ENCODE assay signal across 10 mouse cellular contexts in the genomic region with DNA sequence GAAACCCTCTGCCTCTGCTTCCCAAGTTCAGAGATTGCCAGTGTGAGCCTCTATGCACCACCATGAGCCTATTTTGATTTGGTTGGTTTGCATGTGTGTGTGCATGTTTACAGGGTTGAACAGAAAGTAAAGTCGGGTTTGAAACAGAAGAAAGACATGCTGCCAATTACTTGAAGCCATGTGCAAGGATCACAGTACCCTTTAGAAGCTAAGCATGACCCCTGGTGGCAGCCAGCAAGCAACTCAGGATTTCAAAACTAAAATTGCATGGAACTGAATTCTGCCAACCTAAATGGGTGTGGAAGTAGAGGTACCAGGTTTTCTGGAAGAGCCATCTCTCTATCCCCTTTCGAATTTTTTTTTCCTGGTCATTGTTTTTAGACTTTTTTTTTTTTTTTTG. TPM values are rescaled to one million over a fixed set of nuclear protein-coding genes. Genes with fewer than 3 reads are reported as not detected.
DNase-seq lines count a peak whose midpoint lies in the region; ATAC-seq and TF ChIP-seq lines count a peak whose summit lies in the region.
"Had no signal": no experiment of that assay in that cellular context is flagged by ENCODE, and none has a peak within 500 bp of the region (broad histone marks: within the 10 kb centered on the region; RNA-seq: fewer than 3 reads in every experiment).

No protein-coding gene starts in this region.

- no peak overlapping the region for H3K9ac ChIP-seq in intestine, postnatal 0 days (ENCODE audit: low read depth, low read length)
- no peak overlapping the region for H3K9ac ChIP-seq in intestine, embryonic 15.5 days
- H3K9ac ChIP-seq: embryonic facial prominence, embryonic 12.5 days; liver, embryonic 13.5 days had no signal

- no peak overlapping the region for H3K27ac ChIP-seq in intestine, postnatal 0 days (ENCODE audit: low read depth, low read length)
- H3K27ac ChIP-seq in intestine, embryonic 15.5 days: no peak overlapping the region
- H3K27ac ChIP-seq: embryonic facial prominence, embryonic 12.5 days; liver, embryonic 13.5 days had no signal

- no peak overlapping the region for H3K4me3 ChIP-seq in intestine, postnatal 0 days (ENCODE audit: low read depth, low read length)
- no peak overlapping the region for H3K4me3 ChIP-seq in intestine, embryonic 15.5 days (replicated peaks)
- H3K4me3 ChIP-seq: embryonic facial prominence, embryonic 12.5 days; liver, embryonic 13.5 days had no signal

- peak; percentile 27 for DNase-seq in adrenal gland, adult 2 months
- peak; percentile 23 for DNase-seq in heart, postnatal 4 days
- DNase-seq in spleen, postnatal 36 days (ENCODE audit: low spot score in 2 of 2): peak; percentile 6 to 22
- no peak for DNase-seq in frontal cortex, postnatal 14 days (ENCODE audit: low spot score in 2 of 2)
- DNase-seq: liver, embryonic 13.5 days had no signal

- no peaks in the 10 kb centered on the region for H3K27me3 ChIP-seq in intestine, postnatal 0 days (replicated peaks; ENCODE audit: control insufficient read depth, insufficient read depth, low read length)
- no peaks in the 10 kb centered on the region for H3K27me3 ChIP-seq in intestine, embryonic 15.5 days (replicated peaks)
- H3K27me3 ChIP-seq: embryonic facial prominence, embryonic 12.5 days; liver, embryonic 13.5 days had no signal

- peak; percentile 69 for TF ChIP-seq CTCF in intestine, postnatal 0 days (IDR thresholded peaks at IDR 0.05; ENCODE audit: low read depth)

- H3K4me2 ChIP-seq in intestine, postnatal 0 days (replicated peaks; ENCODE audit: low read depth): no peak overlapping the region
- no peak overlapping the region for H3K4me2 ChIP-seq in intestine, embryonic 15.5 days (replicated peaks)
- H3K4me2 ChIP-seq: embryonic facial prominence, embryonic 12.5 days; liver, embryonic 13.5 days had no signal

- no peaks in the 10 kb centered on the region for H3K9me3 ChIP-seq in intestine, postnatal 0 days (ENCODE audit: control insufficient read depth)
- no peaks in the 10 kb centered on the region for H3K9me3 ChIP-seq in intestine, embryonic 15.5 days
- H3K9me3 ChIP-seq: embryonic facial prominence, embryonic 12.5 days; liver, embryonic 13.5 days had no signal

- H3K4me1 ChIP-seq in intestine, postnatal 0 days (replicated peaks; ENCODE audit: control insufficient read depth, insufficient read depth, low read length): no peaks in the 10 kb centered on the region
- H3K4me1 ChIP-seq in intestine, embryonic 15.5 days (replicated peaks): no peaks in the 10 kb centered on the region
- H3K4me1 ChIP-seq: embryonic facial prominence, embryonic 12.5 days; liver, embryonic 13.5 days had no signal

- ATAC-seq in intestine, postnatal 0 days: no peak
- ATAC-seq in intestine, embryonic 15.5 days: no peak
- ATAC-seq in CD4-positive, CD25-positive, alpha-beta regulatory T cell, adult 4 months: peak; percentile 83
- no peak for ATAC-seq in frontal cortex, adult (ENCODE audit: low TSS enrichment)

- WGBS in intestine, postnatal 0 days: 36% methylated on average over 2 of the region's 2 CpGs
- WGBS in intestine, embryonic 15.5 days: 55% methylated on average over 2 of the region's 2 CpGs

- H3K36me3 ChIP-seq in intestine, postnatal 0 days (ENCODE audit: control insufficient read depth, insufficient read depth): no peaks in the 10 kb centered on the region
- no peaks in the 10 kb centered on the region for H3K36me3 ChIP-seq in intestine, embryonic 15.5 days
- H3K36me3 ChIP-seq: embryonic facial prominence, embryonic 12.5 days; liver, embryonic 13.5 days had no signal

RNA-seq across cellular contexts. Expression of gene Med14, which starts 33.0 kb away (rescaled TPM):
- polyA plus RNA-seq in intestine, postnatal 0 days (2015; fragmentation: Nextera tagmentation; extraction: Ambion mirVana): 5.5 and 5.7 TPM in 2 replicates
- polyA plus RNA-seq in intestine, embryonic 15.5 days (2015; fragmentation: Nextera tagmentation; extraction: Ambion mirVana): 10.0 and 10.6 TPM in 2 replicates
- polyA plus RNA-seq in CD4-positive, CD25-positive, alpha-beta regulatory T cell, adult 4 months (2017; shearing (Covaris generic)): 10 to 100 TPM in 1 of 2 experiments, 1 to 10 TPM in 1; 7.1 to 11.7 TPM
- total RNA-seq in adrenal gland, adult 2 months (2021): 10 to 100 TPM; 19.6 to 24.1 TPM
- polyA plus RNA-seq in adrenal gland, adult 2 months (2012; rRNA removed): 5.9 and 6.8 TPM in 2 replicates
- 10 to 100 TPM; 50.6 to 60.7 TPM for total RNA-seq in heart, postnatal 4 days (2021)

Comparison
In these comparisons a context has a peak if more than half of its experiments do, and no peak if none do; other contexts are left out.
1. DNase-seq: peak in adrenal gland, adult 2 months (single experiment), heart, postnatal 4 days (single experiment) and spleen, postnatal 36 days (2 of 2); none in frontal cortex, postnatal 14 days (0 of 2).